Mouse (Mus musculus): ENCODE measurements around the gene Agbl5. TPM values are rescaled to one million over a fixed set of nuclear protein-coding genes. Genes with fewer than 3 reads are reported as not detected.
A peak's percentile ranks its signal among the peaks of the same experiment; 100 is the strongest.

The Agbl5 gene
- polyA plus RNA-seq, 1 experiment from 2014 or later, result 10.2 TPM

- DNase-seq (ENCODE audit: low spot score), result peak; percentile 39
- Histone ChIP-seq H3K4me3 (ENCODE audit: low read depth, low read length) (no peak overlapping the region), H3K9me3 (ENCODE audit: low read length) (no peaks in the 10 kb centered on the region), H3K4me2 (replicated peaks; ENCODE audit: low read depth, low read length) (no peak overlapping the region), H3K27ac (ENCODE audit: low read length) (no peak overlapping the region), H3K4me1 (ENCODE audit: insufficient read depth, low read depth, low read length) (no peaks in the 10 kb centered on the region; the same call in 1 of the 2 replicates), H3K27me3 (replicated peaks; ENCODE audit: insufficient read depth, low read length) (no peaks in the 10 kb centered on the region), H3K36me3 (ENCODE audit: insufficient read depth, low read length) (no peaks in the 10 kb centered on the region), H3K9ac (replicated peaks; ENCODE audit: low read depth) (no peak overlapping the region)
- 39% methylated on average over 3 of the region's 3 CpGs for WGBS
- no peak for ATAC-seq
- TF ChIP-seq CTCF (IDR thresholded peaks at IDR 0.05), result peak; percentile 52
- no peak for TF ChIP-seq EP300 (IDR thresholded peaks at IDR 0.05)
Observed at GRCm38 (mm10) chr5:30855674-30856073, 32.8 kb upstream of the Agbl5 start.

GRCm38 (mm10) chr5:30856124-30856523 lies 32.4 kb upstream of the Agbl5 start:
- Histone ChIP-seq H3K4me3 (ENCODE audit: low read depth, low read length) (no peak overlapping the region), H3K27me3 (replicated peaks; ENCODE audit: insufficient read depth, low read length) (no peaks in the 10 kb centered on the region), H3K9ac (replicated peaks; ENCODE audit: low read depth) (no peak overlapping the region), H3K36me3 (ENCODE audit: insufficient read depth, low read length) (no peaks in the 10 kb centered on the region), H3K4me2 (replicated peaks; ENCODE audit: low read depth, low read length) (no peak overlapping the region), H3K27ac (ENCODE audit: low read length) (no peak overlapping the region), H3K9me3 (ENCODE audit: low read length) (no peaks in the 10 kb centered on the region), H3K4me1 (ENCODE audit: insufficient read depth, low read depth, low read length) (no peaks in the 10 kb centered on the region; the same call in 1 of the 2 replicates)
- ATAC-seq, result no peak
- no peak for DNase-seq (ENCODE audit: low spot score)
- TF ChIP-seq EP300 (IDR thresholded peaks at IDR 0.05) (no peak), CTCF (IDR thresholded peaks at IDR 0.05) (peak; percentile 53)
- 78% methylated on average over 2 of the region's 2 CpGs for WGBS

GRCm38 (mm10) chr5:30863852-30864251 lies 24.6 kb upstream of the Agbl5 start:
- Histone ChIP-seq H3K36me3 (ENCODE audit: insufficient read depth, low read length) (no peaks in the 10 kb centered on the region), H3K4me2 (replicated peaks; ENCODE audit: low read depth, low read length) (no peak overlapping the region), H3K4me3 (ENCODE audit: low read depth, low read length) (no peak overlapping the region), H3K9me3 (ENCODE audit: low read length) (no peaks in the 10 kb centered on the region), H3K4me1 (ENCODE audit: insufficient read depth, low read depth, low read length) (no peaks in the 10 kb centered on the region), H3K27ac (ENCODE audit: low read length) (no peak overlapping the region), H3K27me3 (replicated peaks; ENCODE audit: insufficient read depth, low read length) (no peaks in the 10 kb centered on the region), H3K9ac (replicated peaks; ENCODE audit: low read depth) (no peak overlapping the region)
- ATAC-seq, result peak; percentile 55
- TF ChIP-seq EP300 (IDR thresholded peaks at IDR 0.05) (no peak), CTCF (IDR thresholded peaks at IDR 0.05) (peak; percentile 49)
- 41% methylated on average over 4 of the region's 4 CpGs for WGBS
- DNase-seq (ENCODE audit: low spot score), result peak; percentile 17

DNA sequence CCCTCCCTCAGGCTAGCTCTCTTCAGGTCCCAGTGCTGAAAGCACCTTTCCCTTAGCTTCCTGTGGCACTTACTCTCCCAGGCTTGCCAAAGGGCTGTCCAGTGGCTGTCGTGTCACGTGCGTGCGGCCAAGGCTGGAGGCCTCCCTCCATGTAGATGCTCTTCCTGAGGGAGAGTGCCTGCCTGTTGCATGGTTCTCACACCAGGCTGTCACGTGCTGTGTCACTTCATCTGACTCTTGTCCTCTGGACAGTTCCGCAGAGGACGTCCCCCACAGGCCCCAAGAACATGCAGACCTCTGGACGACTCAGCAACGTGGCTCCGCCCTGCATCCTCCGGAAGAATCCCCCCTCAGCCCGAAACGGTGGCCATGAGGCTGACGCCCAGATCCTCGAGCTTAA lies 24.2 kb upstream of the Agbl5 start:
- ATAC-seq, result peak; percentile 35
- no peaks in the 10 kb centered on the region for H3K27me3 ChIP-seq (replicated peaks; ENCODE audit: insufficient read depth, low read length)
- H3K4me1 ChIP-seq (ENCODE audit: insufficient read depth, low read depth, low read length), result no peaks in the 10 kb centered on the region
- no peak overlapping the region for H3K4me2 ChIP-seq (replicated peaks; ENCODE audit: low read depth, low read length)
- no peak for TF ChIP-seq EP300 (IDR thresholded peaks at IDR 0.05)
- WGBS, result 42% methylated on average over 15 of the region's 15 CpGs
- no peaks in the 10 kb centered on the region for H3K9me3 ChIP-seq (ENCODE audit: low read length)
- DNase-seq (ENCODE audit: low spot score), result no peak
- no peaks in the 10 kb centered on the region for H3K36me3 ChIP-seq (ENCODE audit: insufficient read depth, low read length)
- no peak overlapping the region for H3K27ac ChIP-seq (ENCODE audit: low read length)
- H3K4me3 ChIP-seq (ENCODE audit: low read depth, low read length), result no peak overlapping the region
- no peak overlapping the region for H3K9ac ChIP-seq (replicated peaks; ENCODE audit: low read depth)

- Histone ChIP-seq H3K4me3 (ENCODE audit: low read depth, low read length) (no peak overlapping the region), H3K27me3 (replicated peaks; ENCODE audit: insufficient read depth, low read length) (no peaks in the 10 kb centered on the region), H3K9ac (replicated peaks; ENCODE audit: low read depth) (no peak overlapping the region), H3K4me2 (replicated peaks; ENCODE audit: low read depth, low read length) (no peak overlapping the region), H3K27ac (ENCODE audit: low read length) (no peak overlapping the region), H3K36me3 (ENCODE audit: insufficient read depth, low read length) (peaks cover 5% of the 10 kb centered on the region; the same call in 1 of the 2 replicates), H3K9me3 (ENCODE audit: low read length) (no peaks in the 10 kb centered on the region), H3K4me1 (ENCODE audit: insufficient read depth, low read depth, low read length) (peaks cover 6% of the 10 kb centered on the region)
- DNase-seq (ENCODE audit: low spot score) (no peak), ATAC-seq (no peak)
- TF ChIP-seq CTCF (IDR thresholded peaks at IDR 0.05), result no peak
- no peak for TF ChIP-seq EP300 (IDR thresholded peaks at IDR 0.05)
- WGBS, result 85% methylated on average over 3 of the region's 3 CpGs
Observed at GRCm38 (mm10) chr5:30866871-30867270, 21.6 kb upstream of the Agbl5 start.

- Histone ChIP-seq H3K9ac (replicated peaks; ENCODE audit: low read depth) (no peak within 1 kb of the TSS), H3K4me2 (replicated peaks; ENCODE audit: low read depth, low read length) (peak within 1 kb of the TSS; percentile 87; the same call in 1 of the 2 replicates), H3K27ac (ENCODE audit: low read length) (no peak within 1 kb of the TSS), H3K36me3 (ENCODE audit: insufficient read depth, low read length) (peaks cover 13% of the 10 kb centered on the region; the same call in 1 of the 2 replicates), H3K27me3 (replicated peaks; ENCODE audit: insufficient read depth, low read length) (no peaks in the 10 kb centered on the region), H3K4me3 (ENCODE audit: low read depth, low read length) (no peak within 1 kb of the TSS), H3K4me1 (ENCODE audit: insufficient read depth, low read depth, low read length) (peaks cover 6% of the 10 kb centered on the region), H3K9me3 (ENCODE audit: low read length) (no peaks in the 10 kb centered on the region)
- ATAC-seq (no peak), DNase-seq (ENCODE audit: low spot score) (no peak)
- TF ChIP-seq CTCF (IDR thresholded peaks at IDR 0.05) (no peak), EP300 (IDR thresholded peaks at IDR 0.05) (no peak)
- 95% methylated on average over 3 of the region's 3 CpGs for WGBS
Observed at GRCm38 (mm10) chr5:30867712-30868111, 20.8 kb upstream of the Agbl5 start, which contains the start of gene Tmem214. Tmem214 (plus strand) TSS chr5:30868012.

DNA sequence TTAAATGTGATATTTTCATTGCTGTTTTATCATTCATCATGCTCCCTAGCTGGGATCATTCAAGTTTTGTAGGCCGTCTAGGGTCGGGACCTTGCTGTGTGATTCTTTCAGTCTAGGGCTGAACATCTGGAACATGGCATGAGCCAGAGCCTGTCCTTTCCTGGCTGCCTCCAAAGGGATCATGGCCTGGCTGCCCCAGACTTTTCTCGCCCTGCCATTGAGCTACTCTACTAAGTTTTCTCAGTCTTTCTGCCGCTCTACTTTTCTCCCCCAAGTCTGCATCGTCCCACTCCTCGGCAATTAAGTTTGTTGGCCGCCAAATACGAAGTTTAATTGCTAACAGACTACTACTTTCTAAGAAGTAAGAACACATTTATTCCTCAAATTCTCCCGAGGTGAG lies 19.5 kb upstream of the Agbl5 start:
- Histone ChIP-seq H3K4me3 (ENCODE audit: low read depth, low read length) (peak overlapping the region; percentile 86), H3K4me2 (replicated peaks; ENCODE audit: low read depth, low read length) (peak overlapping the region; percentile 87), H3K27ac (ENCODE audit: low read length) (no peak overlapping the region), H3K4me1 (ENCODE audit: insufficient read depth, low read depth, low read length) (peaks cover 6% of the 10 kb centered on the region), H3K27me3 (replicated peaks; ENCODE audit: insufficient read depth, low read length) (no peaks in the 10 kb centered on the region), H3K9me3 (ENCODE audit: low read length) (no peaks in the 10 kb centered on the region), H3K9ac (replicated peaks; ENCODE audit: low read depth) (0 out of 2 replicates have a peak overlapping the region, but pooled peaks have one; percentile 9), H3K36me3 (ENCODE audit: insufficient read depth, low read length) (peaks cover 26% of the 10 kb centered on the region; the same call in 1 of the 2 replicates)
- WGBS, result 16% methylated on average over 9 of the region's 9 CpGs
- peak; percentile 29 for DNase-seq (ENCODE audit: low spot score)
- ATAC-seq, result peak; percentile 36
- TF ChIP-seq CTCF (IDR thresholded peaks at IDR 0.05) (no peak), EP300 (IDR thresholded peaks at IDR 0.05) (no peak)
